Mouse (Mus musculus) heart, postnatal 36 days (tissue): ENCODE results near the gene Adgrl3. TPM values are rescaled to one million over a fixed set of nuclear protein-coding genes. Genes with fewer than 3 reads are reported as not detected.
A peak's percentile ranks its signal among the peaks of the same experiment; 100 is the strongest.

Experiments used
- DNase-seq, 2 experiments: peaks; one replicate each; pipeline ENCODE4 v3.0.0; 2021 to 2022
- intact Hi-C: fragments of 180-260 bp; cut with DNase I; formaldehyde crosslinking; loops from one replicate; pipeline ENCODE4 v1.15.1; 2025
- total RNA-seq, 2 experiments: library from RNA; stranded (reverse); gene quantifications; 2 replicates each; pipeline ENCODE4 v1.2.3; 2021

Adgrl3 gene
- total RNA-seq, result 1 to 10 TPM; 2.5 to 3.3 TPM

- DNase-seq, result peak; percentile 60 to 74
- intact Hi-C loops, result no loop called here
Measured at GRCm38 (mm10) chr5:81019590-81020254, at the start of gene Adgrl3. Gene Adgrl3 (plus strand): TSS chr5:81020138.

- no peak for DNase-seq
- intact Hi-C loops, result no loop called here
Measured at GRCm38 (mm10) chr5:81019166-81019565, 772 bp upstream of the Adgrl3 start.

- DNase-seq, result peak; percentile 32 to 53
- intact Hi-C loops, result no loop called here
Measured at GRCm38 (mm10) chr5:81020281-81021005, 505 bp downstream of the Adgrl3 start.

- intact Hi-C loops, result no loop called here
- no peak for DNase-seq
Measured at GRCm38 (mm10) chr5:81021006-81021320, 1.0 kb downstream of the Adgrl3 start.

- intact Hi-C loops, result no loop called here
- peak; percentile 9 to 42 for DNase-seq
Measured at GRCm38 (mm10) chr5:81021331-81021863, 1.5 kb downstream of the Adgrl3 start.

GRCm38 (mm10) chr5:81021864-81022305 lies 1.9 kb downstream of the Adgrl3 start:
- intact Hi-C loops, result no loop called here

GRCm38 (mm10) chr5:81022306-81023071 lies 2.6 kb downstream of the Adgrl3 start:
- peak; percentile 12 to 28 for DNase-seq
- intact Hi-C loops, result no loop called here

More at GRCm38 (mm10) chr5:81021864-81022305, 1.9 kb downstream of the Adgrl3 start:
- DNase-seq, result peak in 1 of 2 experiments; percentile 25

- peak; percentile 6 to 25 for DNase-seq
Measured at GRCm38 (mm10) chr5:81023923-81024715, 4.2 kb downstream of the Adgrl3 start.

GRCm38 (mm10) chr5:81028875-81029274 lies 8.9 kb downstream of the Adgrl3 start:
- intact Hi-C loops, result no loop called here

More at GRCm38 (mm10) chr5:81023923-81024715, 4.2 kb downstream of the Adgrl3 start:
- intact Hi-C loops, result no loop called here

GRCm38 (mm10) chr5:81037091-81037490 lies 17.2 kb downstream of the Adgrl3 start:
- intact Hi-C loops, result no loop called here
- no peak for DNase-seq

More at GRCm38 (mm10) chr5:81028875-81029274, 8.9 kb downstream of the Adgrl3 start:
- peak in 1 of 2 experiments; percentile 15 for DNase-seq

- intact Hi-C loops, result no loop called here
- DNase-seq, result no peak
Measured at GRCm38 (mm10) chr5:81043875-81044274, 23.9 kb downstream of the Adgrl3 start.

GRCm38 (mm10) chr5:81046128-81046527 lies 26.2 kb downstream of the Adgrl3 start:
- intact Hi-C loops, result no loop called here
- no peak for DNase-seq

- intact Hi-C loops, result no loop called here
- DNase-seq, result no peak
Measured at GRCm38 (mm10) chr5:81054628-81055027, 34.7 kb downstream of the Adgrl3 start.

GRCm38 (mm10) chr5:81055253-81055652 lies 35.3 kb downstream of the Adgrl3 start:
- no peak for DNase-seq
- intact Hi-C loops, result no loop called here

GRCm38 (mm10) chr5:81058122-81058521 lies 38.2 kb downstream of the Adgrl3 start:
- intact Hi-C loops, result no loop called here
- DNase-seq, result no peak

- no peak for DNase-seq
- intact Hi-C loops, result no loop called here
Measured at GRCm38 (mm10) chr5:81060950-81061349, 41.0 kb downstream of the Adgrl3 start.

- no peak for DNase-seq
- intact Hi-C loops, result no loop called here
Measured at GRCm38 (mm10) chr5:81061386-81061785, 41.4 kb downstream of the Adgrl3 start.

GRCm38 (mm10) chr5:81064026-81064425 lies 44.1 kb downstream of the Adgrl3 start:
- no peak for DNase-seq
- intact Hi-C loops, result no loop called here

- intact Hi-C loops, result no loop called here
Measured at GRCm38 (mm10) chr5:81068173-81068572, 48.2 kb downstream of the Adgrl3 start.

GRCm38 (mm10) chr5:81068839-81069238 lies 48.9 kb downstream of the Adgrl3 start:
- intact Hi-C loops, result no loop called here

More at GRCm38 (mm10) chr5:81068173-81068572, 48.2 kb downstream of the Adgrl3 start:
- no peak for DNase-seq

More at GRCm38 (mm10) chr5:81068839-81069238, 48.9 kb downstream of the Adgrl3 start:
- DNase-seq, result no peak
